Mouse (Mus musculus) ES-E14 (cell line): ENCODE data around the gene Appbp2.

ENCODE experiments used
- HCFC1 ChIP-seq: IDR thresholded peaks from 2 replicates; pipeline ENCODE4 v1.6.1; 2012; ENCODE audit warnings: low read length, inconsistent platforms, borderline replicate concordance; ENCODE audit not compliant: insufficient read depth
- MAFK ChIP-seq: IDR thresholded peaks from 2 replicates; pipeline ENCODE4 v1.6.1; 2014; ENCODE audit warnings: mild to moderate bottlenecking, low read depth, low read length, inconsistent platforms; ENCODE audit not compliant: insufficient read depth

DNA sequence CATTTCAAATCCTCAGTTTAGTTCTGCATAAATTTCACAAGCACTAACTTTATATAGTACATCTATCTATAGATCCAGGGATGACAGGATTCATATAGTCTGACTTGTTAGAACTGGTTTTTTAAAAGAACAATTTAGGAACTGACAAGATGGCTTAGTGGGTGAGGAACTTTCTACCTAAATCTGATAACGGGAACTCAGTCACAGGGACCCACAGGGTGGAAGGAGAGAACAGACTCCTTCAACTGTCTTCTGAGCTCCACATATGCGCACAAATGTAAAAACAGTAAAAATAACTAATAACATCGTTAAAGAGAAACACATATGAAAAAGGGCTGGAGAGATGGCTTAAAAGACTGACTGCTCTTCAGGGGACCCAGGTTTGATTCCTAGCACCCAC is 15.9 kb downstream of the Appbp2 start:
- no peak for TF ChIP-seq HCFC1
- no peak for TF ChIP-seq MAFK
